Mouse (Mus musculus): ENCODE results near the gene Tnf. TPM values are rescaled to one million over a fixed set of nuclear protein-coding genes. Genes with fewer than 3 reads are reported as not detected.

The Tnf gene
- polyA plus RNA-seq, 3 experiments from 2014 or later: 20.9 to 28.8 (median 24.9) TPM

GRCm38 (mm10) chr17:35233114-35233980 lies 31.5 kb upstream of the Tnf start, which contains the start of gene Atp6v1g2:
Atp6v1g2 (plus strand) TSS chr17:35233660.
- ATAC-seq: no peak

- ATAC-seq: peak; percentile 15
Observed at GRCm38 (mm10) chr17:35232659-35233058, 30.9 kb upstream of the Tnf start.

- ATAC-seq: no peak
Observed at GRCm38 (mm10) chr17:35232043-35232442, 30.2 kb upstream of the Tnf start.

GRCm38 (mm10) chr17:35231022-35231421 lies 29.2 kb upstream of the Tnf start:
- ATAC-seq: peak; percentile 57

- peak; percentile 35 for ATAC-seq
Observed at GRCm38 (mm10) chr17:35226561-35227046, 24.8 kb upstream of the Tnf start.

- ATAC-seq: no peak
Observed at GRCm38 (mm10) chr17:35225456-35225855, 23.6 kb upstream of the Tnf start.

GRCm38 (mm10) chr17:35224641-35225040 lies 22.8 kb upstream of the Tnf start:
- ATAC-seq: no peak

GRCm38 (mm10) chr17:35222299-35222698 lies 20.5 kb upstream of the Tnf start:
- no peak for ATAC-seq

- ATAC-seq: peak; percentile 3
Observed at GRCm38 (mm10) chr17:35220156-35220952, 18.5 kb upstream of the Tnf start, which contains the start of gene Gm16181. Gm16181 (plus strand) TSS chr17:35220834.

GRCm38 (mm10) chr17:35219601-35220041 lies 17.8 kb upstream of the Tnf start:
- ATAC-seq: peak; percentile 83

GRCm38 (mm10) chr17:35218516-35219193 lies 16.8 kb upstream of the Tnf start:
- peak; percentile 58 for ATAC-seq

- ATAC-seq: no peak
Observed at GRCm38 (mm10) chr17:35213071-35213470, 11.3 kb upstream of the Tnf start.

GRCm38 (mm10) chr17:35210593-35210992 lies 8.8 kb upstream of the Tnf start:
- ATAC-seq: peak; percentile 13

- peak; percentile 91 for ATAC-seq
Observed at GRCm38 (mm10) chr17:35209785-35210535, 8.2 kb upstream of the Tnf start.

- ATAC-seq: no peak
Observed at GRCm38 (mm10) chr17:35205380-35205769, 3.6 kb upstream of the Tnf start.

GRCm38 (mm10) chr17:35204494-35205379 lies 2.9 kb upstream of the Tnf start, which contains the start of gene Lta:
Lta (minus strand) TSS chr17:35205351.
- ATAC-seq: peak; percentile 57

- ATAC-seq: no peak
Observed at GRCm38 (mm10) chr17:35202442-35202841, 635 bp upstream of the Tnf start.

GRCm38 (mm10) chr17:35201128-35201527 lies 679 bp downstream of the Tnf start:
- no peak for ATAC-seq

- ATAC-seq: peak; percentile 78
Observed at GRCm38 (mm10) chr17:35200398-35200797, 1.4 kb downstream of the Tnf start.

- ATAC-seq: no peak
Observed at GRCm38 (mm10) chr17:35198946-35199345, 2.9 kb downstream of the Tnf start.

GRCm38 (mm10) chr17:35198029-35198428 lies 3.8 kb downstream of the Tnf start:
- ATAC-seq: no peak
